Mouse (Mus musculus) layer of hippocampus, adult 9-10 months (tissue): Measurements from ENCODE around the gene Tbc1d1.
"Not testable (repeated sequence)": the region's sequence is repeated elsewhere in the genome, so short reads cannot be mapped to it uniquely, and the experiment has no call there.

Source experiments
- DNase-seq: peaks from one replicate; pipeline ENCODE4 v3.0.0; 2022; ENCODE audit warnings: low spot score

Gene Tbc1d1

DNA sequence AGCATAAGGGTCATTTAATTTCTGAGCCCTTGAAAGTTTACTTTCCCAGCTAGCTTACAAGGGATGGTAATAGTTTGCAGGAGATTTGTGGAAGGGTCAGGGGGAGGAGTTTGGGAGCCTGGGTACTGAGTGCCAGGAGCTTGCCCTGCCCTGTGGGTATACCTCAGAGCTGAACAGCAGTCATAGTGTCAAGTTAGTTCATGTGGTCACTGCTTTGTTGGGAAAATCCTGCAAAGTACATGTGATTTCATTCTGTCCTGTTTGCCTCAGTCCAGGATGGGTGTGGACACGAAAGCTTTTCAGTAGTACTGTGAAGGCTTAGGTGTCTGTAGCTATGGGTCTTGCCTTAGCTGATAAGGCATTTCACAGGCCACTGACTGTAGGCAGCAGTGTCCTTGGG, 159.0 kb downstream of the Tbc1d1 start:
- no peak for DNase-seq

DNA sequence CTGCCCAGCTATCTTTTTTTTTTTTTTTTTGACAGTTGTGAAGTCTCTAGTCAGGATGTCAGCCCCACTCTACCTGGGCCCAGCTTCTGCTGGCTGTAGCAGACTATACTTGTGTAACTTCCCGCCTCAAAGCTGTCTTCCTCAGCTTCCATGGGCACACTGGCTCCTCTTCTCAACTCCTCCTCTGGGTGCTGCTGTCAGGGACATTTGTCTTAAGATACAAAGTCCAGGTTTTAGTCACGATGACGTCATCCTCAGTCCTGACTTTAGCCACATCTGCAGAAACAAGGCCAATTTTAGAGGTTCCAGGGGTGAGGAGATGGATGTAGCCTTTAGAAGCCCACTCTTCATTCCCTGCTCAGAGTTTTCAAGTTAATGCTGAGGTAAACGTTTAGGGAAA, 167.2 kb downstream of the Tbc1d1 start:
- DNase-seq, result no peak

DNA sequence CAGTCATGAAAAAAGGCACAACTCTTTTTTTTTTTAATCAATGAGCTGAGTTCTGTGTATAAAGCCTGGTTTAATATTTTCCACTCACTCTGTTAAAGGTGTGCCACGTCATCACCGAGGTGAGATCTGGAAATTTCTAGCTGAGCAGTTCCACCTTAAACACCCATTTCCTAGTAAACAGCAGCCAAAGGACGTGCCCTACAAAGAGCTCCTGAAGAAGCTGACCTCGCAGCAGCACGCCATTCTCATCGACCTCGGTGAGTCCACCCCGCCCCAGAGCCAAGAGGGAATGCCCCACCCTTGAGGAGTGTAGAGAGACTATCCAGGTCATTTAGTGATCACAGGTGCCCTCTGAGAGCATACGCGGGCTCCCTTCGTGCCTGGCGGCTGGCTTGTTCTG, 168.2 kb downstream of the Tbc1d1 start:
- no peak for DNase-seq

DNA sequence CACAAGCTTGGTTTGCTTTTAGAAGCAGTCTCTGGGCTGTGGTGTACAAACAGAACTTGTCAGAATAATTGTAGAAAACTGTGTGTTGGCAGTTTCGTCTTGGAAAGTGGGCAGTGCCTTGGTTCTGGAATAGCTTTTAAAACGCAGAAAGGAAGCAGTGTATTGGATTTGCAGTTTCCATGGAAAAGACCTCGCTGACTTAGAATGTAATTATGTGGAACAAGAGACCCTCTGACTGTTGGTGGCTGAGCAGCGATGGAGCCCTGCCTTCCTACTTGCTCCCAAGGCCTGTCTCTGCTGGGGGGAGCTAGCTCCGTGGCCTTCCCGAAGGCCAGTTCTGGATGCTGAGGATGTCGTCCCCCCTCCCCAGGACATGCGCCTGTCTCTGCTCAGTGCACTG, 168.8 kb downstream of the Tbc1d1 start:
- no peak for DNase-seq

DNA sequence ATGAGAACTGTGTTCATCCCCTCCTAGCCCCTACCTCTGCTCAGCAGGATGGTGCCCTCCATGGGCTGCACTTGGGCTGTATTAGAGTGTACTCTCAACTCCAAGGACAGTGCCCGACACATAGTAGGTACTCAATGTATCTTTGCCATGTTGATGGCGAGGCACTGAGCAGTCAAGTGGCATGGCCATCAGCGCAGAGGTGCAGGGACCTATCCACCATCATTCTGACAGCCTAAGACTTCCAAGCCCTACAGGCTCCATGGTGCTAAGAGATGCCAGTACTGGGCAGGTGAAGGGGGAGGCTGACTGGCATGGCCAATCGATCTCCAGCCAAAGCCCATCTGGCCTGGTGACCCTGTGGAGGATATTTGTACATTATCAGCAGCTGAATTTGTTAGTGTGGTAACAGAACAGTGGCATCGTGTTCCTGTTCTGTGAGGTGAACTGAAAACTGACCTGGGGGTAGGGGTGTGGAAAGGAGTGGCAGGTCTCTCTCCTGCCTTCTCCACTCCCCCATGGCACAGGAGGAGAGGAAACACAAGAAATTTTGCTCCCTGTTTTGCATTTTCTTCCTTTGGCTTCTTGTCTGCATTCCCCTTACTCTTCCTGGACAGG, 169.7 kb downstream of the Tbc1d1 start:
- DNase-seq, result no peak

DNA sequence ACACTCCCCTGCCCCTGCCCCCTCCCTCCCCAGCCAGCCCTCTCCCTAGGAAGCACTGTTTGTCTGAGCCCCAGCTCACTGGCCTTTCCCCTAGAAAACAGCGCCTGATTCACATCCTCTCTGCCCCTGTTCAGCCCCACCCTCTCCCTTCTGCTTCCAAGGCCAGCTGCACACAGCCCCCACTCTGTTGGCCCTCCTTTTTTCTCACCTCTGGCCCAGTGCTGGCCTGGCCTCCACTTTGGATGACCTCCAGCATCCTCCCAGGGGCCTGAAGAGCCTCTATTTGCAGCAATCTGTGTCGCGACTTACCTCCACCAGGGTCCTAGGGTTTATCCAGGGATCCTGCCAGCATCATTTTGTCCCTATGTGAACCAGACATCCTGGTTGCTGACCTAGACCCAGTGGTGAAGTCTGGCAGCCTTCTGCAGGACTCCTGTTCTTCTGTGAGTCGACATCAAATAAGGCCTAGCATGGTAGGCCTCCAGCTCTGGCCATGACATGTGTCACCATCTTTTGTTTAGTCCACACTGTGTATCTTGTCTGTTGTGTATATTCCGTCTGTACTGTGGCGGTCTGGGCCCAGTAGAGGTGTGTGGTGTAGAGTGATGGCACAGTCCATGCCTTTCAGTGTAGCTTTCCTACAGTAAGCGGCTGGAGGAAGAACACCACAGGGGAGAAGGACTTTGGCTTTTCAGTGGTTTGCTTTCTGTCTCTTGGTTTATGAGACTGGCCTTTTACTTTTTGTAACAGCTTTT, 170.5 kb downstream of the Tbc1d1 start:
- no peak for DNase-seq

DNA sequence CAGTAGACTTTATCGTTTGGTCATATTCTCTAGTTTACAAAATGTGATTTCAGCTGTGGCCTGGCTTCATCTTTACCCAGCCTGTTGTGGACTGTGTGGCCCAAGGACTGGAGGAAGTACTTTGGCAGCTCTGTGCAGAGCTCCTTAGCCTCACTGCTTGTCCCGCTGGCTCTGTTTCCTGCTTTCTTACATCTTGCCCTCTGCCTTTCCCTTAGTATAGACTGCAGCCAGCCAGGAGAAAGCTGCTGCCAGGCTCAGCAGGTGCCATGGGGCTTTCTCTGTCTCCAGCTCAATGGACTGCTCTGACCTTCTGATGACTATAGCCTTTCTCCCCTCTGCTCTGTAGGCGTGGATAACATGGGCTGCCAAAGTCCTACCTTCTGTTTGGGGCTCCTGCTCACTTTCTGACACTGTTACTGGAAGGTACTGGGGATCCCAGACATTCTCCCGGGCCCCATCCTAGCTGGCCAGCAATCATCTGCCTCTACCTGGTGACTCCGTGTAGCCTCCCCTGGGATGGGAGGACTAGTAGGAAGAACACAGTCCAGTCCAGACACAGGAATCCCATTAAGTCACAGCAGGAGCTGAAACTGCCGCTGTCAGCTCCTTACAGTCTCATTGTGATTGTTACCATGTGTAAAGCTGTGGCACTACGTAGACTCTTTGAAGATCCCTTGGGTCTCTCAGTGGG, 171.3 kb downstream of the Tbc1d1 start:
- no peak for DNase-seq

DNA sequence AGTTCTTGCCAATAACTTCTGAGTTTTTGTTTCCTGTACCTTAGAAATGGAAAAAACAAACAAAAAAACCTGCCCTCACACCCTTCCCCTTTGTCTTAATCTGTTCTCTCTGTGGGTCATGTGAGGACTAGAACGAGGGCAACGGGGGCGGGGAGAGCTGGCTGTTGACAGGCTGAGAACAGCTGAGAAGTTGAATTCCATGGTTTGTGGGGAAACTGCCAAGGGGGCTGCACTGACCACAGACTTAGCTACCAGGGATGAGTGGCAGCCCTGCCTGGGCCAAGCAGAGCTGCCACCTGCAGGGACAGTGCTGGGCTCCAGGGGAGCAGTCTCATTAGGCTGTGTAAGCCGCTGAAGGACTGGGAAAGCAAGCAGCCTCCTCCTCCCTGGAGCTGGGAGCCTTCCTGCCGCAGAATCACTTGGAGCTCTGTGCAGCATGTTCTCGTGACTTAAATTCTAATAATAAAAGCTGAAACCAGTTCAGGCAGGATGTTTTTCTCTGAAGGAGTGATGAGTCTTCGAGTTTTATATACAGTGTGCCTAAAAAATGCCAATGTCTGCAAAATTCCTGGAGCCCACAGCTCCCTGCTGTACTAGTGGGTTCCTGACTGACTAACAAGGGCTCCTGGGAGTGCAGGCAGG, 180.8 kb downstream of the Tbc1d1 start:
- peak; percentile 65 for DNase-seq

DNA sequence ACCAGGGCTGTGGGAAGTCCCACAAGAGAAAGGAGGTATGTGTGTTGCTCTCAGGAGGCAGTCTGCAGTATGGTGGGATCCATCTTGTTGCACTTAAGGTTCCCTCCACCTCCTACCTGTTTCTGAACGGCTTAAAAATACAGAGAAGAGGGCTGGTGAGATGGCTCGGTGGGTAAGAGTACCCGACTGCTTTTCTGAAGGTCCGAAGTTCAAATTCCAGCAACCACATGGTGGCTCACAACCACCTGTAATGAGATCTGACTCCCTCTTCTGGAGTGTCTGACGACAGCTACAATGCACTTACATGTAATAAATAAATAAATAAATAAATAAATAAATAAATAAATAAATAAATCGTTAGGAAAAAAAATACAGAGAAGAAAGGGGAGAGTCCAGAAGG, 182.7 kb downstream of the Tbc1d1 start:
- DNase-seq, result not testable (repeated sequence)

DNA sequence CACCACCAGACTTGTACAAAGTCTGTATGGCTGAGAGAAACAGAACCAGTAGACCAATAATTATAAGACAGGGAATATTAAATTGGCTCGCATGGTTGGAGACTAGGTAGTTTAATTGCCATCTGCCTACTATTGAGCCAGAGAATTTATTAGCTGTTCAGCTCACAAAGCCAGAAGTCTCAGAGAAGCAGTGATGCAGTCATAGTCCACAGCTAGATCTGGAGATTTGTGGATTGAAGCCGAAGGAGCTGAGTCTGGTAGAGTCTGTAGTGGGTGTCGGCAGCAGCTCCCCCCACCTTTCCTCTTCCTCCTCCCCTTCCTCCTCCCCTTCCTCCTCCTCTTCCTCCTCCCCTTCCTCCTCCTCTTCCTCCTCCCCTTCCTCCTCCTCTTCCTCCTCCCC, 184.3 kb downstream of the Tbc1d1 start:
- no peak for DNase-seq

DNA sequence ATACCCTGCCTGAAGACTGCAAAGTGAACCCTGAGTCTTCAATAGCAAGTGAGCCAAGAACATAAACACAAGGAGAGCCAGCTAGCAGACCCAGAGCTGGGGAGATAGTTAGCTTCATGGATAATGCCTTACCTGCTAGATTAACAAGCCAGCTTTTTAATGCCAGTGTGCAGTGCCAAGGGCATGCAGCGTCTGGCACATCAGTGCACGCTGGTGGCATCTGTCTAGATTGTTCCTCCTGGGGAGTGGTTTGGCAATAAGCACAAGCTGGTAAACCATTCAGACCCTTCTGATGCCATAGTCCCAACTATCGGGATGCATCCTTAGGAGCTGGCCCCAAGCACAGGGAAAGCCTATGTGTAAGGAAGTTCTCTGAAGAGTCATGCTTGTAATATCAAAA, 185.6 kb downstream of the Tbc1d1 start:
- no peak for DNase-seq

DNA sequence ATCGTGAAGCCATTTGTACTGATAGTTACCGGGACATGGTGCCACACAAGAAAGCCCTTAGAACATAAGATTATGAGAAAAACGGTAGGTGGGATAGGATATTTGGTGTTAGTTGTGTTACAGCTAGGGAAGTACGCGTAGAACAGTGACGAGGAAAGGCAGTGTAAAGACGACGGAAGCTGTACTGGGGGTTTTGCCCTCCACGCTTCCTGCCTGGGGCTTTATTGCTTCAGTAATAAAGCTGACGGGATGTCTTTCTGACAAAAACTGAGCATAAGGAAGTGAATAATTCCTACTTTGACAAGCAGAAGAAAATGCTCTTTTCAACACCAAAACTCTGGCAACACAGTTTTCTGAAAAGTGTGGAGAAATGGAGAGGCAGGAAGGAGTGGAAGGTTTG, 186.0 kb downstream of the Tbc1d1 start:
- no peak for DNase-seq

DNA sequence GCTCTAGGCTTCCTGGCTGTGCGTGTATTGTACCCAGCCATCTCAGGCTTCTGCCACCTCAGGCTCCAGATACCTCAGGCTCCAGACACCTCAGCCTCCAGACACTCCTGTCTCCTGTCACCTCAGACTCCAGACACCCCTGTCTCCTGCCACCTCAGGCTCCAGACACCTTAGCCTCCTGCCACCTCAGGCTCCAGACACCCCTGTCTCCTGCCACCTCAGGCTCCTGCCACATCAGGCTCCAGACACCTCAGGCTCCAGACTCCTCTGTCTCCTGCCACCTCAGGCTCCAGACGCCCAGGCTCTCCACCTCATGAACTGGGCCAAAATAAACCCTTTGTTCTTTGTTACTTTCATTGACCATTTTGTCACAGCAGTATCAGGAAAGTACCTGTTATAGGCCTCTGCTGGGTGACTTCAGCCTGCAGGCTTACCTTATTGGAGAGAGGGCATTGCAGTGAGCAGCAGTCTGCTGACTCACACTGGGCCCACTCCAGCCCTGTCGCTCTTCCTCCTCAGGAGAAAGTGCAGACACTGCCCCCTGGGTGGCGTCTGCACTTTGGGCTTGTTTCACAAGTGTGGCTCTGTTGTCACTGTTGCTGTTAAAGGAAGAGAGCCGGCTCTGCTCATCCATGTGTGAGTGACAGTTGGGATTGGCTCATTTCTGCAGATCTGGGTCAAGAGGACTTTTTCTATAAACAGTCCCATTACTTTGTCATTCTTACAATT, 188.0 kb downstream of the Tbc1d1 start:
- DNase-seq, result no peak

DNA sequence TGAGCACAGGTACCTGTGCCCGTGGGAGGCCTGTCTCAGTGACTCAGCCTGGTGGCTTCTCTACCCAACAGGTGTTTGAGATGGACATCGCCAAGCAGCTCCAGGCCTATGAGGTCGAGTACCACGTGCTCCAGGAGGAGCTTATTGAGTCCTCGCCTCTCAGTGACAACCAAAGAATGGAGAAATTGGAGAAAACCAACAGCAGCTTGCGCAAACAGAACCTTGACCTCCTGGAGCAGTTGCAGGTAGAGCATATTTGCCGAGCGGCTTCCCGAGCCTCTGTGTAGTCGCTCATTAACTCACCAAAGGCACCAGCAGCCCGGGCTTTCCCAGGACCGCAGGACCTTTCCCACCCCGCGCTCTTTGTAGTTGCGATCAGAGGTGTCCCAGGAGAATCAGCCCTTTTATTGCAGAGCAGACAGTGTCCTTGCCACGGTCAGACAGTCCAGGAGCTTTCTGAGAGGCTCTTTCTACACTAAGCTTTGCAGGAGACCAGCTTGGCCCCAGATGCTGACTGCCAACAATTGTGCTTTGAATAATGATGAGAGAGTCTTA, 189.2 kb downstream of the Tbc1d1 start:
- DNase-seq, result no peak

DNA sequence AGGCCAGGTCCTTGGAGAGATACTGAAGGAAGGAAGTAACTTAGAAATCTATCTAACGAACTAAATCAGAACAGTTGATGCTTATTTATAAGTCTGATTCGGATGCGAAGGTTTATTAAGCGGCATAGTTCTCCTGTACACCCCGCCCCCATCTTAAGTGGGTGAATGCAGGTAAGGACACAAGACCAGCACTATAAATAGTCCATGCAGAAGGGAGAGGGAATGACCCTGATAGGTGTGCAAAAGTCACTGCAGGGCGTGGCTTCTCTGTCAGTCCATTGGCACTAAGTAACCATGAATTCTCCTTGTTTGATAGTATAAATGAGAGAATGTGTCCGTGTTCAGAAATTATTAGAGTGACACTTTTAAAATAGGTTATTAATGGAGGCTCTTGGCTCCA, 189.7 kb downstream of the Tbc1d1 start:
- no peak for DNase-seq

DNA sequence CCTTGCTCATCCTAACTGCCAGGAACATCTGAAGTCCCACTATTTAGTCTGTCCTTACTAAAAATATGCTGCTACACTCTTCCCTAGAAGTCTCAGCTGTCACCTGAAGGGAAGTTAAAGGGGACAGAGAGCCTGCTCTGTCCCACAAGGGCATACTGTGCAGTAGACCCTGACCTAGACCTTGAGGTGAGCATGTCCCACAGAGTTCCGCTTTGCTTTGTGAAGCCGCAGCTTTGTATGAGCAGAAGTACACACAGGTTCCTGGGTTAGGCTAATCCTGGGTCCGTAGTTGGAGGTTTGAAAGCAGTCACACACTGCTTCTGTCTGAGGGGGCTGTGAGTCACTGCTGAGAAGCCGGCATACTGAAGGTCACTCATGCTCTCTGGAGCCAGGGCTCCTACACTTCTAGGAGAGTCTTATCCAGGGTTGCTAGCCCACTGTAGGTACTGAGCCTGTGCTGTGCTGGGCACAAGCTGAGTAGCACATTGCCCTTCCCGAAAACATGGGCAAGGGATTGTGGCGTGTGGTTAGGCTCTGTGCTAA, 190.3 kb downstream of the Tbc1d1 start:
- DNase-seq, result no peak

DNA sequence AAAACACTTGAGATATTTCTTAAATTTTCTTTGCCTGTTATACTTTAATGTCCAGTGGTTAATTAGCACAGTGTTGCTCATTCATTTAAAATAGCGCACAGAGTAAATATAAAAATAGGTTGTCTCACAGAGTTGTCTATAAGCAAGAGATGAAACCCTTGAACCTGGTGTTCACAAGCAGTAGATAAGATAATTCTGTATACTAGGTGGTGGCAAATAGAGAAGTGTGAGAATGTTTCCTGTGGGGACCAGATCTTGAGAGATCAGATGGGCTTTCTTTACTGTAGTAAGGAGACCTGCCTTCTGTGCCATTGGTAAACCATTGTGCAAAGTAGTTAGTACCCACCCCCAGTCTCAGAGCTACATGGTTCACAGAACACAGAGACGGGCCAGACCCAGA, 192.1 kb downstream of the Tbc1d1 start:
- DNase-seq, result no peak

DNA sequence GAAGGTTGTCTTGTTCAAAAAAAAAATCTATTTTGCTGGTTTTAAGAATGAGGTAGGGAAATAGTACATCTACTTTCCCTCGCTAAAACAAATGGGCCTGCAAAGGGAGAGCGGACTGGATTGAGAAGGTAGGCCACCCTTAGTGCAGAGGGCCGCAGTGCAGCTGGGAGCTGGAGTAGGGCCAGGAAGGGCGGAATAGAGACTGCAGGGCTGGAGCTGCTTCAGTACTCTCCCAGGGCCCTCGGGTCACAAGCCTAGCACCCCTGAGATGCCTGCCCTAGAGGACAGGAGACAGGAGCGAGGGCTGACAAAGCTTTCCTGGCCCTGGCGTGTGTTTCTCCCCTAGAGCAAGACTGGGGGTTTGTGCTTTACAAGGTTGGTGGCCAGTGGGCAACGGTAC, 192.7 kb downstream of the Tbc1d1 start:
- DNase-seq, result no peak

DNA sequence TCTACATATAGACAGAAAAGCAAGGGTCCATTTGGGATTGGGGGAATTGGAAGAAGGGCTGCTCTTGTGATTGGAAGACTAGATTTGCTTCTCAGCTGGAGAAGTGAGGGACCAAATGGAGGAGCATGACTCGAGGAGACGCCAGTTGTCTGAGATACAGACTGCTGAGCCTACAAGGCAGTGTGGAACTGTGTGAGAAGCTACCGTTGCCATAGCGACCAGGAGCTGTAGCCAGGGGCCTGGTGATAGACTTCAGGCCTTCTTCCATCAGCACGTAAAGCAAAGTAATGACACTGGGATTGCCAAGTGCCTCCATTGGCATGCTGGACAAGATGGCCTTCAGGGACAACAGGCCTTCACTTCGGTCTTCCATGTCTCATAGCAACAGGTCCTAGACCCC, 195.9 kb downstream of the Tbc1d1 start:
- DNase-seq, result no peak

DNA sequence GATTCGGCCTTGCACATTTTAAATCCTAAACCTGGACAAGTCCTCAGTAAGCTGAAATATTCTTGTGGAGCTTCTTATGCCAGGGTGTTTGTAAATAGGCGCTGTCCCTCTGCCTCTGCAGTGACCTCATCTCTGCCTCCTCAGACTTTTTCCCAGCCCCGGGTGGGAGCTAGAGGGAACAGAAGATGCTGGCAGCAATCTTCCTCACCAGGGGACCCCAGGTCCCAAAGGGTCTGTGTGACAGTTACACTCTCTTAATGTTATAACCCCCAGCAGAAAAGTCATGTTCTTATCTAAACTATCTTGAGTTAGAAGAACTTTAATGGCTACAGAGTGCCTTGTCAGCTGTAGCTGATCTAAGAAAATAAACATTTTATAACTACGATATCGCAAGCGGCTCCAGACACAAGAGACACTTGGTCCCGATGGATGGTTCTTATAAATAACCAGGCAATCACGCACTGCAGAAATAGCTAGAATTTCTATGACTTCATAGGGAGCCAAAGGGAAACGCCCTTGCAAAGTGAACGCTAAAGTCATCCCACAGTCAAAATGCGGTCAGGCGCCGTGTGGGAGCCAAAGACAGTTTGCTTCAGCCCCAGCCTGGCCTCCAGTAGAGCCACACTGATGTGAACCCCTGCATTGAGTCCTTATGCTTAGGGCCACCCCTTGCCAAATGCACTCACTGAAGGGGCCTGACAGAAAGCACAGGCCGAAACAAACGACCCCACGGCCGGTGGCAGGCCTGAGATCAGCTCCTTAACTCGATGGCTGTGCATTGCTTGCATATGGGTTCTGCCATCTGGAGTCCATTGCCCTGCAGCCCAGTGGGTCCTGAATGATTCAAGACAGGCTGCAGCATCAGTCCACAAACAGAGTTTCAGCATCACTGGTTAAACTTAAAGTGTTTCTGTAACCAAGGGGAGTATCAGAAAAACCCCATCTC, 202.8 kb downstream of the Tbc1d1 start:
- DNase-seq, result no peak
